Mouse (Mus musculus): ENCODE measurements around the gene Kcnh5.

DNA sequence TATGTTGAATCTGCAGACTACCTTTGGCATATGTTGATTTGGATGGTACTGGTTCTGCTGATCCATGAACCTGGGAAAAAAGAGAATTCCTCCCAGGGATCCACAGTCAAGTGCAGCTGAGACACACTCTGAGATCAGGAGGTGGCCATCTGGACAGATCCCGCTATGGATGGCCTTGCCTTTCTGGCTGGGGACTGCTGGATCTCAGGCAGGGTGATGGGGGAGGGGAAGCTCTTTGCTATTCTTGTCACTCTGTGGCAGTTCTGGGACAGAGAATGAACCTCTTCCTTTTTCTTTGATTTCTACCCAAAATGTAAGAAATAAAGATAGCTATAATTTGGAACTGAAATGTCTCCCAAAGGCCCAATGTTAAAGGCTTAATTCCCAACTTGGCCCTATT lies 46.8 kb upstream of the Kcnh5 start:
- TF ChIP-seq POLR2A (IDR thresholded peaks at IDR 0.05; ENCODE audit: insufficient read length, low read depth) (no peak), E2F4 (IDR thresholded peaks at IDR 0.05; ENCODE audit: insufficient read depth) (no peak), MAX (IDR thresholded peaks at IDR 0.05; ENCODE audit: low read depth) (no peak), TCF12 (IDR thresholded peaks at IDR 0.05; ENCODE audit: insufficient read depth, poor library complexity, severe bottlenecking) (no peak), USF1 (IDR thresholded peaks at IDR 0.05; ENCODE audit: low read depth) (no peak), MYOG (IDR thresholded peaks at IDR 0.05; ENCODE audit: control insufficient read depth in 1 of 3, insufficient read depth in 1 of 3, insufficient read length in 2 of 3, low read depth in 2 of 3) (no peak), CEBPB (IDR thresholded peaks at IDR 0.05; ENCODE audit: insufficient read depth, poor library complexity, severe bottlenecking) (no peak), MYOD1 (IDR thresholded peaks at IDR 0.05; ENCODE audit: control insufficient read depth in 1 of 3, insufficient read length in 2 of 3, low read depth in 2 of 3) (no peak), TCF3 (IDR thresholded peaks at IDR 0.05; ENCODE audit: insufficient read length, low read depth) (no peak)
